Mouse (Mus musculus): ENCODE data around the gene BC017158.

DNA sequence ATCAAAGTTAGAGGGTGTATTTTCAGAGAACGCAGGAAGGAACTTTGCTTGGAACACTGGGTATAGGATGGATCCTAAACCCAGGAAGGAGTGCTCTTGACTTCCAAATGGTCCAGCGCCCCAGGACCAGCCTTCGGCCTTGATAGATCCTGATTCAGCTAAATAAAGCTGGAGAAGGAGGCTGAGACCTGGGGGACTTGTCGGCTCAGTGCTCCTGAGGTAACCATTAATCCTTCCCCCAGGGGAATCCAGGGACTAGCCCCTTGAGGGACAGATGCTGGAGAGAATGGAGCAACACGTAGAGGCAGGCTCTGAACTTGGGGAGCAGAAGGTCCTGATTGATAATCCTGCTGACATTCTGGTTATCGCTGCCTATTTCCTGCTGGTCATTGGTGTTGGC, 32.6 kb downstream of the BC017158 start, which contains the start of gene Slc5a2:
- TF ChIP-seq CTCF (IDR thresholded peaks at IDR 0.05; ENCODE audit: control insufficient read depth, insufficient read depth, insufficient replicate concordance, low read depth, low read length): no peak
- no peak for TF ChIP-seq POLR2A (IDR thresholded peaks at IDR 0.05; ENCODE audit: control insufficient read depth, low read depth, low read length)
